12 mouse cellular contexts compared by ENCODE assay signal in genomic region chr16:95675212-95675611, GRCm38 (mm10). TPM values are rescaled to one million over a fixed set of nuclear protein-coding genes. Genes with fewer than 3 reads are reported as not detected.
DNase-seq lines count a peak whose midpoint lies in the region; ATAC-seq and TF ChIP-seq lines count a peak whose summit lies in the region.
"Had no signal": no experiment of that assay in that cellular context is flagged by ENCODE, and none has a peak within 500 bp of the region (broad histone marks: within the 10 kb centered on the region; RNA-seq: fewer than 3 reads in every experiment).

No protein-coding gene starts in this region.

- WGBS in kidney, embryonic 15.5 days = 41% methylated on average over 11 of the region's 11 CpGs
- 56% methylated on average over 11 of the region's 11 CpGs for WGBS in embryonic facial prominence, embryonic 12.5 days
- 63% methylated on average over 11 of the region's 11 CpGs for WGBS in limb, embryonic 10.5 days
- WGBS in stomach, postnatal 0 days = 45% methylated on average over 11 of the region's 11 CpGs
- WGBS in midbrain, embryonic 10.5 days = 81% methylated on average over 11 of the region's 11 CpGs

- no peaks in the 10 kb centered on the region for H3K36me3 ChIP-seq in kidney, embryonic 15.5 days
- no peaks in the 10 kb centered on the region for H3K36me3 ChIP-seq in embryonic facial prominence, embryonic 12.5 days
- no peaks in the 10 kb centered on the region for H3K36me3 ChIP-seq in limb, embryonic 10.5 days
- H3K36me3 ChIP-seq in stomach, postnatal 0 days (ENCODE audit: control insufficient read depth, insufficient read depth, low read length) = no peaks in the 10 kb centered on the region
- no peaks in the 10 kb centered on the region for H3K36me3 ChIP-seq in midbrain, embryonic 10.5 days

- H3K27me3 ChIP-seq in kidney, embryonic 15.5 days = no peaks in the 10 kb centered on the region
- no peaks in the 10 kb centered on the region for H3K27me3 ChIP-seq in embryonic facial prominence, embryonic 12.5 days
- H3K27me3 ChIP-seq in limb, embryonic 10.5 days (ENCODE audit: low read depth, poor library complexity, severe bottlenecking) = no peaks in the 10 kb centered on the region
- H3K27me3 ChIP-seq in stomach, postnatal 0 days (ENCODE audit: control insufficient read depth, insufficient read depth, low read length) = no peaks in the 10 kb centered on the region
- no peaks in the 10 kb centered on the region for H3K27me3 ChIP-seq in midbrain, embryonic 10.5 days (ENCODE audit: low read depth, poor library complexity, severe bottlenecking)

- no peak overlapping the region for H3K9ac ChIP-seq in kidney, embryonic 15.5 days
- no peak overlapping the region for H3K9ac ChIP-seq in embryonic facial prominence, embryonic 12.5 days
- H3K9ac ChIP-seq in stomach, postnatal 0 days (ENCODE audit: low read length) = no peak overlapping the region
- H3K9ac ChIP-seq: hindbrain, embryonic 14.5 days had no signal

- H3K27ac ChIP-seq in kidney, embryonic 15.5 days = no peak overlapping the region
- 0 out of 2 replicates have a peak overlapping the region, but pooled peaks have one; percentile 36 for H3K27ac ChIP-seq in embryonic facial prominence, embryonic 12.5 days
- peak overlapping the region; percentile 82; the same call in 1 of the 2 replicates for H3K27ac ChIP-seq in limb, embryonic 10.5 days
- peak overlapping the region; percentile 94 for H3K27ac ChIP-seq in stomach, postnatal 0 days (replicated peaks)
- H3K27ac ChIP-seq in midbrain, embryonic 10.5 days (replicated peaks) = no peak overlapping the region
- H3K27ac ChIP-seq: hindbrain, embryonic 14.5 days; macrophage had no signal

- H3K9me3 ChIP-seq in kidney, embryonic 15.5 days (replicated peaks) = no peaks in the 10 kb centered on the region
- H3K9me3 ChIP-seq in embryonic facial prominence, embryonic 12.5 days = no peaks in the 10 kb centered on the region
- H3K9me3 ChIP-seq in limb, embryonic 10.5 days (replicated peaks) = no peaks in the 10 kb centered on the region
- no peaks in the 10 kb centered on the region for H3K9me3 ChIP-seq in stomach, postnatal 0 days (ENCODE audit: control insufficient read depth, low read length)
- H3K9me3 ChIP-seq in midbrain, embryonic 10.5 days (replicated peaks) = no peaks in the 10 kb centered on the region

- ATAC-seq in kidney, embryonic 15.5 days (replicated peaks; ENCODE audit: low FRiP score) = 0 out of 2 replicates have a peak, but pooled peaks have one; percentile 43
- ATAC-seq in embryonic facial prominence, embryonic 12.5 days (ENCODE audit: insufficient number of reproducible peaks, insufficient read depth, low FRiP score, low TSS enrichment) = no peak
- ATAC-seq in stomach, postnatal 0 days (ENCODE audit: low FRiP score, low TSS enrichment) = peak; percentile 86
- ATAC-seq: CD4-positive, CD25-positive, alpha-beta regulatory T cell, adult 4 months had no signal

- TF ChIP-seq EP300 in stomach, postnatal 0 days (optimal IDR thresholded peaks at IDR 0.05) = peak; percentile 38

- no peak overlapping the region for H3K4me2 ChIP-seq in kidney, embryonic 15.5 days
- H3K4me2 ChIP-seq in embryonic facial prominence, embryonic 12.5 days (replicated peaks) = no peak overlapping the region
- H3K4me2 ChIP-seq in stomach, postnatal 0 days (replicated peaks; ENCODE audit: low read depth) = no peak overlapping the region
- H3K4me2 ChIP-seq: hindbrain, embryonic 14.5 days had no signal

- TF ChIP-seq CTCF in stomach, postnatal 0 days (IDR thresholded peaks at IDR 0.05; ENCODE audit: low read depth) = no peak

- peaks cover 10% of the 10 kb centered on the region; the same call in 1 of the 2 replicates for H3K4me1 ChIP-seq in kidney, embryonic 15.5 days
- peaks cover 16% of the 10 kb centered on the region for H3K4me1 ChIP-seq in embryonic facial prominence, embryonic 12.5 days
- H3K4me1 ChIP-seq in limb, embryonic 10.5 days = peaks cover 33% of the 10 kb centered on the region
- H3K4me1 ChIP-seq in stomach, postnatal 0 days (replicated peaks; ENCODE audit: control insufficient read depth, insufficient read depth) = peaks cover 4% of the 10 kb centered on the region
- H3K4me1 ChIP-seq in midbrain, embryonic 10.5 days = no peaks in the 10 kb centered on the region

- no peak for DNase-seq in kidney, adult 9 months
- no peak for DNase-seq in limb, embryonic 10.5 days (ENCODE audit: low spot score)
- DNase-seq in stomach, postnatal 0 days (ENCODE audit: low spot score) = peak; percentile 75
- no peak for DNase-seq in cerebellum, adult 9-10 months
- no peak for DNase-seq in midbrain, embryonic 10.5 days (ENCODE audit: low spot score)
- DNase-seq: kidney, adult 8-10 months had no signal

- H3K4me3 ChIP-seq in kidney, embryonic 15.5 days (replicated peaks) = no peak overlapping the region
- no peak overlapping the region for H3K4me3 ChIP-seq in embryonic facial prominence, embryonic 12.5 days
- H3K4me3 ChIP-seq in limb, embryonic 10.5 days = no peak overlapping the region
- no peak overlapping the region for H3K4me3 ChIP-seq in stomach, postnatal 0 days (ENCODE audit: low read depth, low read length)
- no peak overlapping the region for H3K4me3 ChIP-seq in midbrain, embryonic 10.5 days
- H3K4me3 ChIP-seq: erythroblast, embryonic 14.5 days had no signal

RNA-seq across cellular contexts. Expression of gene Ets2, which starts 26.7 kb away (rescaled TPM):
- polyA plus RNA-seq in kidney, embryonic 15.5 days (2015; fragmentation: Nextera tagmentation; extraction: Ambion mirVana) = 62.1 and 63.1 TPM in 2 replicates
- polyA plus RNA-seq in embryonic facial prominence, embryonic 12.5 days (2016; fragmentation: Nextera tagmentation; extraction: Ambion mirVana) = 67.6 and 72.3 TPM in 2 replicates
- 110 and 119 TPM in 2 replicates for polyA plus RNA-seq in limb, embryonic 10.5 days (2016; fragmentation: Nextera tagmentation; extraction: Ambion mirVana)
- 35.1 and 38.1 TPM in 2 replicates for polyA plus RNA-seq in stomach, postnatal 0 days (2015; fragmentation: Nextera tagmentation; extraction: Ambion mirVana)
- polyA plus RNA-seq in midbrain, embryonic 10.5 days (2016; fragmentation: Nextera tagmentation; extraction: Ambion mirVana) = 16.2 and 16.8 TPM in 2 replicates

Comparison
In these comparisons a context has a peak if more than half of its experiments do, and no peak if none do; other contexts are left out.
1. H3K27ac ChIP-seq: peak in embryonic facial prominence, embryonic 12.5 days (single experiment), limb, embryonic 10.5 days (single experiment) and stomach, postnatal 0 days (single experiment); none in kidney, embryonic 15.5 days (single experiment) and midbrain, embryonic 10.5 days (single experiment).